Mouse (Mus musculus): ENCODE measurements around the gene Gm44596.

DNA sequence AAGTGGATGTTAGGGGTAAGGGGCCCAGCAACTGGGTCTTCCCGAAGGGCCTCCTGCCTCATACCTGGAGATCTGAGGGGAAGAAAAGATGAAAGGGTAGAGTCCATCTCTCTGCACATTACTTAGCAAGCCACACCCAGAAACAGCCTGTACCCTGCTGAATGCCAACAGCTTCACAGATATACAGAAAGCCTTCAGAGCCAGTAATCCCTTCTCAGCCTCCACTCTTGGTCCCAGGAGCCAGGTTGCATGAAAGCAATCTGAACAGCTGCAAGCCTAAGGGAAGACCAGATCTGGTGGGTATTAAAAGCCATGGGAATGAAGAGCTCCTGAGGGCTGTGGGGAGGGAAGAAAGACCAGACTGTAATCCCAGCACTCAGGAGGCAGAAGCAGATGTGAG lies 13.9 kb downstream of the Gm44596 start:
- no peak for TF ChIP-seq EP300 (IDR thresholded peaks at IDR 0.05; ENCODE audit: low read depth)
- no peak for TF ChIP-seq CTCF (IDR thresholded peaks at IDR 0.05; ENCODE audit: low read depth)

Measured in heart, postnatal 0 days (tissue).